Mouse (Mus musculus) G1E-ER4 (cell line): ENCODE measurements around the gene Siglec1. TPM values are rescaled to one million over a fixed set of nuclear protein-coding genes. Genes with fewer than 3 reads are reported as not detected.

ENCODE experiments used
- GATA1 ChIP-seq: IDR thresholded peaks from one replicate; pipeline ENCODE4 v1.8.0; 2012; ENCODE audit warnings: low read length, inconsistent platforms
- polyA plus RNA-seq: library from polyadenylated mRNA; stranded (reverse); fragments of >175 nt; gene quantifications from 2 replicates; pipeline ENCODE4 v1.2.3, GENCODE M21; 2012

Gene Siglec1
- polyA plus RNA-seq = 0.01 and 0.02 TPM in 2 replicates

- no peak for TF ChIP-seq GATA1
Observed at GRCm38 (mm10) chr2:131086667-131087390, at the start of gene Siglec1. Gene Siglec1, minus strand, starts transcription at chr2:131086765.

DNA sequence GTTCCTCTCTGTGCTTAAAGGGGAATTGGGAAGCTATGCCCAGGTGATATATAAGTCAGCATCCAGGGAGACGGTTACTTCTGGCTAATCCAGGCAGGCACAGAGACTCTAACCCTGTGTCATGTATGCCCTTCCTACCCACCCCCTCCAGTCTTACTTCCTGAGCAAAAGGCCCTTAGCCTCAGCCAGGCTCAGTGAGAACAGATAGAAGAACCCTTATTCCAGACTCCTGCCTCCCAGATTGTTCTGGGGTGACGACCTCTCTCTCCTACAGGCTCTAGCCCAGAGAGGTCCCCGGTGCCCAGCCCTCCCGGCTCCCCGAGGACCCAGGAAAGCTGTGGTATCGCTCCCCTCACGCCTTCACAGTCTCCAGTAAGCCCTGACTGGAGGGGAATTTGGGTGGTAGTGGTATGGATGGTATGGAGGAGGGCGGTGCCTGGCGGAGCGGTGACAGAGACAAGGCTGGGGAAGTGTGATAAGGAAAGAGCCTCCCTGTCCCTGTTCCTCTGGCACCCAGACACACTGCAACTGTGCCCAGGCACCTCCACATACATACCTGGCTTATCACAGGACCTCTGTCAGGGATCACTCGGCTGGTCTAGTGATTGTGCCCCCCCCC lies 49.1 kb upstream of the Siglec1 start:
- no peak for TF ChIP-seq GATA1

DNA sequence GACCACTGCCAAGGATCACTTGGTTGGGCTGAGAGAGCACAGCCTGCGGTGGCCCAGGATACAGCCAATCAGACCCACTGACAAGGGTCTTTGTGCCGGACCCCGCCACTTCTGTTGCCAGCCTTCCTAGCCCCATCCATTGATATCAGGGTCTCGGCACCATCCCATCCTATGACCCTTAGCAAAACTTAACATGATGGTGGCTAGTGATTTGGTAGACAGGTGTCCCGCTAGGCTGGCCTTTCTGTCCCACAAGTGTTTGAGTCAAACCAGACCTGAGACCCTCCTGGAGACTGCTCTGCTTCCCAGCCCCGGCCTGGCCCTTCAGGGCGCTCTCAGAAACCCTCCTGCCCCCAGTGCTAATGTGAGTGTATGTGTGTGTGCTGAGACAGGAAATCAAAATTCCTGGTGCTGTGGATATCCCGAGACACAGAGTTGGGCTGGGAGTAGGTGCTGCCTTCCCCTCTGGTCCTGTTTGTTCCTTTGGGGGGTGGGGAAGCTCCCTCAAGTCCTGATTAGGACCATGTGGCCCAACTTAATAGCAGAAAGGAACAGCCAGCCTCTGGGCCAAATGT lies 48.3 kb upstream of the Siglec1 start:
- no peak for TF ChIP-seq GATA1

DNA sequence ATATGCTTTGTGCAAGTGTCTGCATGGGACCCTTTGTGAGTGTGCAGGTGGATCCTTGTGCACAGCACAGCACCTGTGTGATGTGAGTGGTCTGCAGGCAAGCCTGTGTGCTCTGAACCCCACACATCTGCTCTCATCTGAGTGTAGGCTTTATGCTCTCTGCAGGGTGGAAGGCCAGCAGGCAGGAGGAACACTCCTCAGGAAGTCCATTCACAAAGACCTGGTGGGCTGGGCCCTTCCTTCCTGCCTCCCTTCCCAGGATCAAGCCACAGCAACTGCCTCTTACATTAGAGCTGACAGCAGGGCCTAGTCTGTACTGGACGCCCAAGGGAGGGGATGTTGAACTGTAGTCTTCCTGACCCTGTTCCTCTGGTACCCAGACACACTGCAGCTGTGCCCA lies 47.8 kb upstream of the Siglec1 start:
- no peak for TF ChIP-seq GATA1

DNA sequence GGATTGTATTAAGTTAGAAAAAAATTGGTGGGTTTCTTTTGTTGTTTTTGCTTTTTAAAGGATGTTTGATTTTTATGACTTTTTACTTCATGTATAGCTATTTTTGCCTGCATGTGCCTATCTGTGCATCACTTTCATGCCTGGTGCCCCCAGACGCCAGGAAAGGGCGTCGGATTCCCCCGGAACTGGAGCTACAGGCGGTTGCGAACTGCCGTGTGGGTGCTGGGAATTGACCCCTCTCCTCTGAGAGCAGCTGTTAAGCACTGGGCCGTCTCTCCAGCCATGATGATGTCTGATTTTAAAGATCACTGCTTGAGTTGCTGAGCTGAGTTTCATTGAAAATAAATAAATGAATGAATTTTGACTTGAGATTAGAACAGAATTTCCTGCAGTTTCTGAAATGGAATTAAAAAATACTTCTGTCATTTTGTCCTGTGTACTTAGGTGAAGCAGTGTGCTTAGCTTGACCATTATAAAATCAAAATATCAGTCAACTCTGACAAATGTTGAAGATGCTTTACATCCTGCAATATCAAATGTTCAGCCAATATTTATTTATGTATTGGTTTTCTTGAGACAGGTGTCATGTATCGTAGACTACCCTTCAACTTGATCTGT lies 46.5 kb upstream of the Siglec1 start, which contains the start of gene Gm11037:
Gm11037 (plus strand) TSS at position 568 of the 618 bp plus-strand sequence.
- no peak for TF ChIP-seq GATA1

GRCm38 (mm10) chr2:131132111-131132888 lies 45.7 kb upstream of the Siglec1 start:
- TF ChIP-seq GATA1 = no peak

GRCm38 (mm10) chr2:131130849-131131248 lies 44.3 kb upstream of the Siglec1 start:
- TF ChIP-seq GATA1 = no peak

DNA sequence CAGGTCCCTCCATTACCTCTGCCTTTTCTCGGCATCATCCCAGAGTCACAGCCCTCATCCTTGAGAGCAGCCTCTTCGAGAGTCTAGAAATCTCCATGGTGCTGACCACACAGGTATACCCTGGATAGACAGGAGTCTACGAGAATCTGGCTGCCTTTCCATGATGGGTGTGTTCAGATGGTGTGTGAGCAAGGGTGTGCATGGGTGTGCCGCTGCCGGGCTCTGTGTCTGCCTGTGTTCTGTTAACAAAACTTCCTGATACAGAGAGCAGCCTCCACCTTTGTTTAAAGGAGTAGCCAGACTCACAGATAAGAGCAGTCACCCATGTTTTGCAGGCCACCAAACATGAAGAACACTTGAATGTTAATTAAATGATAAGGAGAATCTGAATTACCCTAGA lies 43.3 kb upstream of the Siglec1 start:
- TF ChIP-seq GATA1 = no peak

DNA sequence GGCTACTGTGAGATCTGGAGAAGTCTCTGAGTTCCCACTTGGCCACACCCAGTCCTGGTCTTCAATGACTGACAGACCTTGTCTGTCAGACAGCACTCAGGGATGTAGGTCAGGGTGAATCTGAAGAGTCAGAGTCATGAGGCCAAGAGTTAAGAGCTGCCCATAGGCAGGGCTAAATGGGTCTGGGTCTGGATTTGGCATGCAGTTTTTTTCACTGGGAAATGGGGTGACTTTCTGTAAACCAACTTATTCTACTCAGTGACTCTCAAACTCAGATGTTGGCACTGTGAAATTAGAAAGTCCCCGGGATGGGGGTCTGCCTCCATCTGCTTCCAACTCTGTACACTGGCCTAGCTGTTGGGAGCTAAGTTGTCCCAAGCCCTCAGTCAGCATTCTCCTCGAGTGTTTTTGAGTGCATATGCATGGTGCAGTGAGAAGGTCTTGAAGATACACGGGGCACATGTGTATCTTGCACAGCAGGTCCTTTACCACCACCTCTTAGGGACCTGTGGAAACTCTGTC lies 42.1 kb upstream of the Siglec1 start:
- TF ChIP-seq GATA1 = no peak

- no peak for TF ChIP-seq GATA1
Observed at GRCm38 (mm10) chr2:131128211-131128610, 41.6 kb upstream of the Siglec1 start.

- no peak for TF ChIP-seq GATA1
Observed at GRCm38 (mm10) chr2:131127161-131127730, 40.7 kb upstream of the Siglec1 start, which contains the start of gene Hspa12b. Gene Hspa12b, plus strand, starts transcription at chr2:131127280.

- no peak for TF ChIP-seq GATA1
Observed at GRCm38 (mm10) chr2:131125964-131126815, 39.6 kb upstream of the Siglec1 start.

DNA sequence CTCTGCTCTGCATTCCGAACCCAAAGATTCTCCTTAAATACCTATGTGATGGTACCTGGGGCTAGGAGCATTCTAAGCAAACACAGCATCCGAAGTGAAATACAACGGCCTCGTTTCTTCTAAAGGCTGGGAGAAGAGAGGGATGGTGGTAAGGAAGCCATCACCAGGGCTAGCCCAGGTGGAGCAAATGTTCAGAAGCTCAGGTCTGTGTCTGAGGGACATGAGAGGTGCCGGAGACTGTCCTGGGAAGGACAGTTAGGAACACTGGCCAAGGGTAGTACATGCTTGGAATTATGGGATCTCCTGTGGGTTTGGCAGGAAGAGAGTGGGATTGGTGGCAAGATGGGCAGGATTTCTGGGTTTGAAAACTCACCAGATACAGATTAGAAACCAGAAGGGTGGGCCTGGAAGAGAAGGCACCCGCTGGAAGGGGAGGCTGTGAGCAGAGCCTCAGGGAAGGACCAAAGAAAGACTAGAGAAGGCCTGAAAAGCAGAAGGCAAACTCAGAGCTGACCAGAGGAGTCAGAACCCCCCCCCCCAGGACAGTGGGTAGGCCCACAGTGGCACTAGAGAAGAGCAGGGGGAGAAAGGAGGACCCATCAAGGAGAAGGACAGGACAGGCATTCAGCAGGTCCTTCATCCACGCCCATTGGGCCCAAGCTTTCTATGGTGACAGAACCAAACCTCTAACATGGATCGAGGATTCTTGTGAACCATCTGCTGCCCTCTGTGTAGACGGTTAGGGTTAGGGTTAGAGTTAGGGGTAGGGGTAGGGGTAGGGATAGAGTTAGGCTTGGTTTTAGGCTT lies 38.8 kb upstream of the Siglec1 start:
- no peak for TF ChIP-seq GATA1
